Mouse (Mus musculus) Muller cell, postnatal 12 days (primary cell): ENCODE results near the gene Cse1l.

ENCODE experiments used
- DNase-seq: peaks from one replicate; pipeline ENCODE4 v3.0.0-alpha.2; 2015; ENCODE audit errors: inconsistent ontology term

The Cse1l gene

GRCm38 (mm10) chr2:166900792-166901505, 4.9 kb upstream of the Cse1l start:
- DNase-seq, result no peak

- no peak for DNase-seq
These were observed 2.0 kb upstream of the Cse1l start for GRCm38 (mm10) chr2:166903719-166904282.

- DNase-seq, result no peak
These were observed 813 bp downstream of the Cse1l start for GRCm38 (mm10) chr2:166906523-166907182.

- DNase-seq, result no peak
These were observed 3.9 kb downstream of the Cse1l start for GRCm38 (mm10) chr2:166909729-166910128.

- DNase-seq, result no peak
These were observed 4.7 kb downstream of the Cse1l start for GRCm38 (mm10) chr2:166910536-166910935.

GRCm38 (mm10) chr2:166923971-166924370, 18.1 kb downstream of the Cse1l start:
- no peak for DNase-seq

GRCm38 (mm10) chr2:166933943-166934342, 28.1 kb downstream of the Cse1l start:
- no peak for DNase-seq

GRCm38 (mm10) chr2:166934416-166934815, 28.6 kb downstream of the Cse1l start:
- no peak for DNase-seq

- DNase-seq, result no peak
These were observed 29.7 kb downstream of the Cse1l start for GRCm38 (mm10) chr2:166935582-166935981.

GRCm38 (mm10) chr2:166936166-166936565, 30.3 kb downstream of the Cse1l start:
- DNase-seq, result no peak

GRCm38 (mm10) chr2:166943146-166943545, 37.3 kb downstream of the Cse1l start:
- peak; percentile 77 for DNase-seq

- DNase-seq, result no peak
These were observed 38.5 kb downstream of the Cse1l start for GRCm38 (mm10) chr2:166944346-166944745.

- DNase-seq, result no peak
These were observed 39.6 kb downstream of the Cse1l start for GRCm38 (mm10) chr2:166945456-166945855.

GRCm38 (mm10) chr2:166948246-166948645, 42.4 kb downstream of the Cse1l start:
- DNase-seq, result no peak

- no peak for DNase-seq
These were observed 43.1 kb downstream of the Cse1l start for GRCm38 (mm10) chr2:166948936-166949335.

GRCm38 (mm10) chr2:166950853-166951648, 45.2 kb downstream of the Cse1l start:
- no peak for DNase-seq

GRCm38 (mm10) chr2:166952151-166952550, 46.3 kb downstream of the Cse1l start:
- DNase-seq, result no peak

GRCm38 (mm10) chr2:166956805-166957204, 51.0 kb downstream of the Cse1l start:
- DNase-seq, result no peak

GRCm38 (mm10) chr2:166960648-166961330, 54.9 kb downstream of the Cse1l start:
- peak; percentile 60 for DNase-seq

GRCm38 (mm10) chr2:166963257-166963656, 57.4 kb downstream of the Cse1l start:
- DNase-seq, result no peak

GRCm38 (mm10) chr2:166964773-166965172, 58.9 kb downstream of the Cse1l start:
- no peak for DNase-seq

- peak; percentile 58 for DNase-seq
These were observed 67.3 kb downstream of the Cse1l start for GRCm38 (mm10) chr2:166973153-166973552.
